In genomic region chr14:29159803-29160202, GRCm38 (mm10) we compare ENCODE assay signal across 12 mouse cellular contexts.
"Had no signal": no experiment of that assay in that cellular context is flagged by ENCODE, and none has a peak within 500 bp of the region (broad histone marks: within the 10 kb centered on the region; RNA-seq: fewer than 3 reads in every experiment).

No protein-coding gene starts in this region.

- H3K4me1 ChIP-seq: lung, embryonic 15.5 days; megakaryocyte, embryonic 14.5 days; stomach, embryonic 15.5 days had no signal

- DNase-seq: lung, adult 18-20 months; lung, postnatal 4 days; right cerebral cortex, postnatal 14 days; thymus, adult 2 months; thymus, postnatal 25 days; thymus, postnatal 4 days had no signal

- H3K4me3 ChIP-seq: lung, embryonic 15.5 days; megakaryocyte, embryonic 14.5 days; midbrain, embryonic 13.5 days; midbrain, embryonic 15.5 days; neural tube, embryonic 12.5 days; stomach, embryonic 15.5 days had no signal
